In the genomic region with DNA sequence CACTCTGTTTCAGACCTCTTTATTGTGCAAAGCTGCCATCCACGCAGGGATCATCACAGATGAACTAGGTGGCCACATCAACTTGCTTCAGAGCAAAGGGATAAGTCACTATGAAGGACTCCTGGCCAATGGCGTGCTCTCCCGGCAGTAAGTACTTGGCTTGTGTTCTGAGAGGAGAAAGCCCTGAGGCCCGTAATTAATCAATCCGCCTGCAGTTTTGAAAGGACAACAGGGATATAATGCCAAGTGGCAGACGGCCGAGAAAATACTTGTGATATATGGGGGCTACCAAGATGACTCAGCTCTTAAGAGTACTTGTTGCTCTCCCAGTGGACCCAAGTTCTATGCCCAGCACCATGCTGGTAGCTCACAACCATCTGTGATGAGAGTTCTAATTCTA, we compare ENCODE assay signal across 30 mouse cellular contexts. TPM values are rescaled to one million over a fixed set of nuclear protein-coding genes. Genes with fewer than 3 reads are reported as not detected.
DNase-seq lines count a peak whose midpoint lies in the region; ATAC-seq and TF ChIP-seq lines count a peak whose summit lies in the region.
"Had no signal": no experiment of that assay in that cellular context is flagged by ENCODE, and none has a peak within 500 bp of the region (broad histone marks: within the 10 kb centered on the region; RNA-seq: fewer than 3 reads in every experiment).

No protein-coding gene starts in this region.

- no peak for TF ChIP-seq CTCF in hindbrain, postnatal 0 days (IDR thresholded peaks at IDR 0.05; ENCODE audit: low read depth)
- no peak for TF ChIP-seq CTCF in midbrain, postnatal 0 days (IDR thresholded peaks at IDR 0.05)

- no peaks in the 10 kb centered on the region for H3K9me3 ChIP-seq in hindbrain, postnatal 0 days (ENCODE audit: low read length)
- no peaks in the 10 kb centered on the region for H3K9me3 ChIP-seq in hindbrain, embryonic 12.5 days (replicated peaks)
- no peaks in the 10 kb centered on the region for H3K9me3 ChIP-seq in midbrain, postnatal 0 days (ENCODE audit: low read length)
- no peaks in the 10 kb centered on the region for H3K9me3 ChIP-seq in midbrain, embryonic 14.5 days (ENCODE audit: control insufficient read depth, low read length)
- H3K9me3 ChIP-seq: embryonic facial prominence, embryonic 15.5 days; heart, embryonic 13.5 days; limb, embryonic 12.5 days; liver, embryonic 12.5 days had no signal

- no peaks in the 10 kb centered on the region for H3K27me3 ChIP-seq in hindbrain, postnatal 0 days (ENCODE audit: insufficient read depth, low read length)
- no peaks in the 10 kb centered on the region for H3K27me3 ChIP-seq in hindbrain, embryonic 12.5 days
- no peaks in the 10 kb centered on the region for H3K27me3 ChIP-seq in midbrain, postnatal 0 days (ENCODE audit: insufficient read depth, low read length)
- no peaks in the 10 kb centered on the region for H3K27me3 ChIP-seq in midbrain, embryonic 14.5 days (ENCODE audit: control insufficient read depth, insufficient read depth, low read length)
- H3K27me3 ChIP-seq: embryonic facial prominence, embryonic 15.5 days; heart, embryonic 13.5 days; limb, embryonic 12.5 days; liver, embryonic 12.5 days; Patski had no signal

- no peak overlapping the region for H3K27ac ChIP-seq in hindbrain, postnatal 0 days
- H3K27ac ChIP-seq in hindbrain, embryonic 12.5 days, result no peak overlapping the region
- H3K27ac ChIP-seq in midbrain, postnatal 0 days (ENCODE audit: low read depth, low read length), result no peak overlapping the region
- H3K27ac ChIP-seq in midbrain, embryonic 14.5 days (replicated peaks; ENCODE audit: low read depth, low read length), result no peak overlapping the region
- H3K27ac ChIP-seq: embryonic facial prominence, embryonic 15.5 days; heart, embryonic 13.5 days; left cerebral cortex, adult 2 months; limb, embryonic 12.5 days; liver, embryonic 12.5 days had no signal

- ATAC-seq in hindbrain, postnatal 0 days, result 0 out of 2 replicates have a peak, but pooled peaks have one; percentile 32
- ATAC-seq in hindbrain, embryonic 12.5 days (ENCODE audit: low FRiP score), result no peak
- no peak for ATAC-seq in midbrain, postnatal 0 days (ENCODE audit: low FRiP score)
- ATAC-seq in midbrain, embryonic 14.5 days (ENCODE audit: low FRiP score, low TSS enrichment), result no peak
- ATAC-seq: hindbrain, embryonic 16.5 days; intestine, postnatal 0 days; liver, embryonic 12.5 days; Patski had no signal

- no peak overlapping the region for H3K9ac ChIP-seq in hindbrain, postnatal 0 days (replicated peaks; ENCODE audit: low read length)
- H3K9ac ChIP-seq in hindbrain, embryonic 12.5 days, result no peak overlapping the region
- H3K9ac ChIP-seq in midbrain, postnatal 0 days (replicated peaks; ENCODE audit: low read length, poor library complexity, severe bottlenecking), result no peak overlapping the region
- no peak overlapping the region for H3K9ac ChIP-seq in midbrain, embryonic 14.5 days (replicated peaks; ENCODE audit: low read length)
- H3K9ac ChIP-seq: embryonic facial prominence, embryonic 15.5 days; heart, embryonic 13.5 days; limb, embryonic 12.5 days; liver, embryonic 12.5 days had no signal

- no peaks in the 10 kb centered on the region for H3K4me1 ChIP-seq in hindbrain, postnatal 0 days (ENCODE audit: insufficient read depth, low read length)
- H3K4me1 ChIP-seq in hindbrain, embryonic 12.5 days, result no peaks in the 10 kb centered on the region
- no peaks in the 10 kb centered on the region for H3K4me1 ChIP-seq in midbrain, postnatal 0 days (ENCODE audit: insufficient read depth, low read length)
- H3K4me1 ChIP-seq in midbrain, embryonic 14.5 days (ENCODE audit: control insufficient read depth, insufficient read depth, low read length), result no peaks in the 10 kb centered on the region
- H3K4me1 ChIP-seq: embryonic facial prominence, embryonic 15.5 days; limb, embryonic 12.5 days had no signal

- H3K4me2 ChIP-seq in hindbrain, postnatal 0 days (ENCODE audit: low read depth, low read length), result no peak overlapping the region
- H3K4me2 ChIP-seq in hindbrain, embryonic 12.5 days (replicated peaks), result no peak overlapping the region
- H3K4me2 ChIP-seq in midbrain, postnatal 0 days (ENCODE audit: low read depth, low read length, poor library complexity, severe bottlenecking), result no peak overlapping the region
- no peak overlapping the region for H3K4me2 ChIP-seq in midbrain, embryonic 14.5 days (ENCODE audit: low read length)
- H3K4me2 ChIP-seq: embryonic facial prominence, embryonic 15.5 days; heart, embryonic 13.5 days; limb, embryonic 12.5 days; liver, embryonic 12.5 days had no signal

- H3K4me3 ChIP-seq in hindbrain, postnatal 0 days (ENCODE audit: low read length), result no peak overlapping the region
- no peak overlapping the region for H3K4me3 ChIP-seq in hindbrain, embryonic 12.5 days
- H3K4me3 ChIP-seq in midbrain, postnatal 0 days (ENCODE audit: low read depth, low read length), result no peak overlapping the region
- H3K4me3 ChIP-seq in midbrain, embryonic 14.5 days (replicated peaks; ENCODE audit: low read depth, low read length), result no peak overlapping the region
- H3K4me3 ChIP-seq: embryonic facial prominence, embryonic 15.5 days; heart, embryonic 13.5 days; left cerebral cortex, adult 2 months; limb, embryonic 12.5 days; liver, embryonic 12.5 days had no signal

- H3K36me3 ChIP-seq in hindbrain, postnatal 0 days (ENCODE audit: insufficient read depth, low read length), result no peaks in the 10 kb centered on the region
- H3K36me3 ChIP-seq in hindbrain, embryonic 12.5 days, result no peaks in the 10 kb centered on the region
- no peaks in the 10 kb centered on the region for H3K36me3 ChIP-seq in midbrain, postnatal 0 days (ENCODE audit: insufficient read depth, low read length)
- no peaks in the 10 kb centered on the region for H3K36me3 ChIP-seq in midbrain, embryonic 14.5 days (ENCODE audit: control insufficient read depth, insufficient read depth, low read length)
- H3K36me3 ChIP-seq: embryonic facial prominence, embryonic 15.5 days had no signal

- DNase-seq in hindbrain, postnatal 0 days (ENCODE audit: low spot score), result peak; percentile 30
- DNase-seq in midbrain, postnatal 0 days (ENCODE audit: low spot score), result peak; percentile 33
- no peak for DNase-seq in midbrain, embryonic 14.5 days
- DNase-seq in adrenal gland, postnatal 10 days, result peak; percentile 49
- DNase-seq in kidney, postnatal 36 days, result peak; percentile 26 to 42
- no peak for DNase-seq in right cerebral cortex, adult 18-20 months
- DNase-seq in frontal cortex, postnatal 10 days (ENCODE audit: low spot score in 2 of 2), result no peak
- DNase-seq: cerebellum, adult 11 months; cerebellum, postnatal 25 days; lung, adult 2 months; lung, postnatal 36 days; right cerebral cortex, postnatal 25 days; thymus, postnatal 36 days had no signal

- WGBS in hindbrain, postnatal 0 days, result 48% methylated on average over 7 of the region's 7 CpGs
- WGBS in hindbrain, embryonic 12.5 days, result 70% methylated on average over 7 of the region's 7 CpGs
- 81% methylated on average over 7 of the region's 7 CpGs for WGBS in midbrain, postnatal 0 days
- WGBS in midbrain, embryonic 14.5 days, result 87% methylated on average over 7 of the region's 7 CpGs

RNA-seq across cellular contexts. Expression of a gene that starts 54.0 kb away (rescaled TPM):
- total RNA-seq in hindbrain, postnatal 0 days (2014; rRNA removed), result not detected in 2 replicates
- not detected in 2 replicates for polyA plus RNA-seq in hindbrain, postnatal 0 days (2015; fragmentation: Nextera tagmentation; extraction: Ambion mirVana)
- not detected in 2 replicates for polyA plus RNA-seq in hindbrain, embryonic 12.5 days (2016; fragmentation: Nextera tagmentation; extraction: Ambion mirVana)
- not detected in 2 replicates for total RNA-seq in midbrain, postnatal 0 days (2014; rRNA removed)
- not detected in 2 replicates for polyA plus RNA-seq in midbrain, postnatal 0 days (2015; fragmentation: Nextera tagmentation; extraction: Ambion mirVana)
- polyA plus RNA-seq in midbrain, embryonic 14.5 days (2014; fragmentation: Nextera tagmentation; extraction: Ambion mirVana), result not detected in 2 replicates
- total RNA-seq in adrenal gland, postnatal 10 days (2021), result not detected
- total RNA-seq: gastrocnemius, adult 8-10 months; granulocyte monocyte progenitor cell, adult 5-6 weeks; heart, postnatal 25 days; left cerebral cortex, adult 2 months; megakaryocyte-erythroid progenitor cell, adult 5-6 weeks had no signal
- polyA plus RNA-seq: embryonic facial prominence, embryonic 15.5 days; forebrain, embryonic 11.5 days; heart, embryonic 13.5 days; hindbrain, embryonic 16.5 days; intestine, postnatal 0 days; limb, embryonic 12.5 days; liver, embryonic 12.5 days; lung, adult 2 months; neural tube, embryonic 11.5 days; Patski; spleen, adult 2 months; stomach, embryonic 14.5 days had no signal

Comparison
In these comparisons a context has a peak if more than half of its experiments do, and no peak if none do; other contexts are left out.
1. DNase-seq: peak in hindbrain, postnatal 0 days (single experiment), midbrain, postnatal 0 days (single experiment), adrenal gland, postnatal 10 days (single experiment) and kidney, postnatal 36 days (2 of 2); none in midbrain, embryonic 14.5 days (single experiment), right cerebral cortex, adult 18-20 months (single experiment) and frontal cortex, postnatal 10 days (0 of 2).